Mouse (Mus musculus) heart, embryonic 12.5 days (tissue): ENCODE measurements at regions not wholly inside any gene's neighbourhood (a gene's known extent, or its start where the extent isn't known, plus 50 kb on each side); places are given as distances from the start of the nearest gene placed in this dataset.

Experiments
- ATAC-seq: fragments of 200-750 bp; cut with Nextera tagmentation; 2 replicates; pipeline ENCODE4 v1.8.0; 2017; ENCODE audit warnings: moderate TSS enrichment, moderate library complexity; ENCODE audit not compliant: insufficient number of reproducible peaks, low FRiP score
- H3K27ac ChIP-seq: fragments of 300-500 bp; sonication (generic); 2 replicates; pipeline ENCODE4 v1.5.1; 2016; ENCODE audit warnings: mild to moderate bottlenecking, moderate library complexity; ENCODE audit not compliant: poor library complexity, severe bottlenecking
- H3K27me3 ChIP-seq: fragments of 300-500 bp; sonication (generic); replicated peaks from 2 replicates; pipeline ENCODE4 v1.6.1; 2016; ENCODE audit warnings: mild to moderate bottlenecking, moderate library complexity
- H3K36me3 ChIP-seq: fragments of 300-500 bp; sonication (generic); 2 replicates; pipeline ENCODE4 v1.6.1; 2016; ENCODE audit warnings: mild to moderate bottlenecking, moderate library complexity
- H3K4me1 ChIP-seq: fragments of 300-500 bp; sonication (generic); replicated peaks from 2 replicates; pipeline ENCODE4 v1.6.1; 2016; ENCODE audit warnings: mild to moderate bottlenecking
- H3K4me2 ChIP-seq: fragments of 300-500 bp; sonication (generic); 2 replicates; pipeline ENCODE4 v1.6.1; 2016; ENCODE audit warnings: mild to moderate bottlenecking, moderate library complexity
- H3K4me3 ChIP-seq: fragments of 300-500 bp; sonication (generic); 2 replicates; pipeline ENCODE4 v1.5.1; 2016; ENCODE audit warnings: mild to moderate bottlenecking
- H3K9ac ChIP-seq: fragments of 300-500 bp; sonication (generic); 2 replicates; pipeline ENCODE4 v1.6.1; 2016; ENCODE audit warnings: mild to moderate bottlenecking, moderate library complexity
- H3K9me3 ChIP-seq: fragments of 300-500 bp; sonication (generic); replicated peaks from 2 replicates; pipeline ENCODE4 v1.6.1; 2016; ENCODE audit warnings: mild to moderate bottlenecking, moderate library complexity
- whole genome bisulfite sequencing: fragments of 180-500 bp; shearing (Covaris S2); methylation state at CpG from one replicate; pipeline ENCODE4 v1.1.7; 2016; 5-methylcytosine and 5-hydroxymethylcytosine counted together

- no peak for ATAC-seq
- H3K4me1 ChIP-seq: no peaks in the 10 kb centered on the region
- WGBS: 34% methylated on average over 3 of the region's 3 CpGs
- no peak overlapping the region for H3K4me3 ChIP-seq
- H3K27me3 ChIP-seq: no peaks in the 10 kb centered on the region
- no peak overlapping the region for H3K27ac ChIP-seq
- H3K36me3 ChIP-seq: no peaks in the 10 kb centered on the region
- no peaks in the 10 kb centered on the region for H3K9me3 ChIP-seq
- no peak overlapping the region for H3K4me2 ChIP-seq
- no peak overlapping the region for H3K9ac ChIP-seq
Observed at GRCm38 (mm10) chr7:70972023-70972400, 379.3 kb downstream of the Gm10295 start.

GRCm38 (mm10) chr7:70971323-70972022, 379.8 kb downstream of the Gm10295 start:
- H3K27ac ChIP-seq: no peak overlapping the region
- H3K9me3 ChIP-seq: no peaks in the 10 kb centered on the region
- no peaks in the 10 kb centered on the region for H3K36me3 ChIP-seq
- no peak overlapping the region for H3K9ac ChIP-seq
- H3K4me2 ChIP-seq: no peak overlapping the region
- no peak overlapping the region for H3K4me3 ChIP-seq
- no peaks in the 10 kb centered on the region for H3K27me3 ChIP-seq
- no peak for ATAC-seq
- no peaks in the 10 kb centered on the region for H3K4me1 ChIP-seq
- WGBS: 37% methylated on average over 6 of the region's 6 CpGs

GRCm38 (mm10) chr7:70952318-70952959, 398.8 kb downstream of the Gm10295 start:
- no peak overlapping the region for H3K4me2 ChIP-seq
- H3K9ac ChIP-seq: no peak overlapping the region
- 80% methylated on average over 4 of the region's 4 CpGs for WGBS
- H3K36me3 ChIP-seq: no peaks in the 10 kb centered on the region
- no peak overlapping the region for H3K27ac ChIP-seq
- no peaks in the 10 kb centered on the region for H3K9me3 ChIP-seq
- peaks cover 3% of the 10 kb centered on the region; the same call in 1 of the 2 replicates for H3K27me3 ChIP-seq
- no peak overlapping the region for H3K4me3 ChIP-seq
- H3K4me1 ChIP-seq: no peaks in the 10 kb centered on the region
- ATAC-seq: no peak

GRCm38 (mm10) chr7:70948281-70948680, 403.0 kb downstream of the Gm10295 start:
- H3K9ac ChIP-seq: no peak overlapping the region
- no peak overlapping the region for H3K4me3 ChIP-seq
- H3K27ac ChIP-seq: no peak overlapping the region
- 89% methylated on average over 5 of the region's 5 CpGs for WGBS
- no peaks in the 10 kb centered on the region for H3K9me3 ChIP-seq
- no peak for ATAC-seq
- H3K36me3 ChIP-seq: no peaks in the 10 kb centered on the region
- H3K27me3 ChIP-seq: 0 out of 2 replicates have a peak, but pooled peaks cover under 1% of the 10 kb centered on the region
- no peak overlapping the region for H3K4me2 ChIP-seq
- no peaks in the 10 kb centered on the region for H3K4me1 ChIP-seq

GRCm38 (mm10) chr7:70946260-70946659, 405.0 kb downstream of the Gm10295 start:
- no peak overlapping the region for H3K9ac ChIP-seq
- no peak overlapping the region for H3K27ac ChIP-seq
- H3K9me3 ChIP-seq: no peaks in the 10 kb centered on the region
- 76% methylated on average over 2 of the region's 2 CpGs for WGBS
- no peak for ATAC-seq
- no peaks in the 10 kb centered on the region for H3K27me3 ChIP-seq
- H3K4me1 ChIP-seq: no peaks in the 10 kb centered on the region
- H3K4me2 ChIP-seq: no peak overlapping the region
- no peak overlapping the region for H3K4me3 ChIP-seq
- H3K36me3 ChIP-seq: no peaks in the 10 kb centered on the region

GRCm38 (mm10) chr7:70930911-70931310, 420.4 kb downstream of the Gm10295 start:
- no peak for ATAC-seq

GRCm38 (mm10) chr7:70929935-70930334, 421.4 kb downstream of the Gm10295 start:
- Histone ChIP-seq H3K36me3 (no peaks in the 10 kb centered on the region), H3K9me3 (0 out of 2 replicates have a peak, but pooled peaks cover 3% of the 10 kb centered on the region), H3K9ac (no peak overlapping the region), H3K4me3 (no peak overlapping the region), H3K27me3 (no peaks in the 10 kb centered on the region), H3K27ac (no peak overlapping the region), H3K4me1 (peaks cover 5% of the 10 kb centered on the region; the same call in 1 of the 2 replicates), H3K4me2 (0 out of 2 replicates have a peak overlapping the region, but pooled peaks have one; percentile 20)
- 65% methylated on average over 11 of the region's 11 CpGs for WGBS
- no peak for ATAC-seq

More at GRCm38 (mm10) chr7:70930911-70931310, 420.4 kb downstream of the Gm10295 start:
- no peak overlapping the region for H3K4me3 ChIP-seq
- WGBS: 13% methylated on average over 6 of the region's 6 CpGs
- no peak overlapping the region for H3K4me2 ChIP-seq
- H3K27me3 ChIP-seq: no peaks in the 10 kb centered on the region
- H3K9me3 ChIP-seq: 0 out of 2 replicates have a peak, but pooled peaks cover under 1% of the 10 kb centered on the region
- peaks cover 5% of the 10 kb centered on the region; the same call in 1 of the 2 replicates for H3K4me1 ChIP-seq
- H3K9ac ChIP-seq: no peak overlapping the region
- no peak overlapping the region for H3K27ac ChIP-seq
- no peaks in the 10 kb centered on the region for H3K36me3 ChIP-seq

- no peak overlapping the region for H3K9ac ChIP-seq
- H3K27me3 ChIP-seq: no peaks in the 10 kb centered on the region
- H3K36me3 ChIP-seq: no peaks in the 10 kb centered on the region
- 81% methylated on average over 3 of the region's 3 CpGs for WGBS
- H3K4me1 ChIP-seq: peaks cover 5% of the 10 kb centered on the region; the same call in 1 of the 2 replicates
- H3K27ac ChIP-seq: no peak overlapping the region
- no peak overlapping the region for H3K4me2 ChIP-seq
- ATAC-seq: no peak
- 0 out of 2 replicates have a peak, but pooled peaks cover 3% of the 10 kb centered on the region for H3K9me3 ChIP-seq
- no peak overlapping the region for H3K4me3 ChIP-seq
Observed at GRCm38 (mm10) chr7:70928001-70928400, 423.3 kb downstream of the Gm10295 start.

GRCm38 (mm10) chr7:70917016-70917415, 434.3 kb downstream of the Gm10295 start:
- H3K4me2 ChIP-seq: no peak overlapping the region
- no peak for ATAC-seq
- H3K4me1 ChIP-seq: peaks cover 2% of the 10 kb centered on the region; the same call in 1 of the 2 replicates
- 78% methylated on average over 4 of the region's 4 CpGs for WGBS
- no peaks in the 10 kb centered on the region for H3K36me3 ChIP-seq
- H3K9ac ChIP-seq: no peak overlapping the region
- H3K27ac ChIP-seq: no peak overlapping the region
- no peak overlapping the region for H3K4me3 ChIP-seq
- H3K27me3 ChIP-seq: no peaks in the 10 kb centered on the region
- H3K9me3 ChIP-seq: 0 out of 2 replicates have a peak, but pooled peaks cover 5% of the 10 kb centered on the region

GRCm38 (mm10) chr7:70908921-70909320, 442.4 kb downstream of the Gm10295 start:
- Histone ChIP-seq H3K4me1 (no peaks in the 10 kb centered on the region), H3K9ac (no peak overlapping the region), H3K27ac (no peak overlapping the region), H3K4me3 (no peak overlapping the region), H3K4me2 (no peak overlapping the region), H3K27me3 (no peaks in the 10 kb centered on the region), H3K36me3 (no peaks in the 10 kb centered on the region), H3K9me3 (no peaks in the 10 kb centered on the region)
- ATAC-seq: no peak
- WGBS: 80% methylated on average over 3 of the region's 3 CpGs

- H3K4me2 ChIP-seq: no peak overlapping the region
- no peaks in the 10 kb centered on the region for H3K4me1 ChIP-seq
- no peak overlapping the region for H3K27ac ChIP-seq
- WGBS: 84% methylated on average over 2 of the region's 2 CpGs
- no peak for ATAC-seq
- H3K36me3 ChIP-seq: no peaks in the 10 kb centered on the region
- no peak overlapping the region for H3K9ac ChIP-seq
- H3K4me3 ChIP-seq: no peak overlapping the region
- no peaks in the 10 kb centered on the region for H3K27me3 ChIP-seq
- H3K9me3 ChIP-seq: no peaks in the 10 kb centered on the region
Observed at GRCm38 (mm10) chr7:70891700-70892099, 459.6 kb downstream of the Gm10295 start.
